Mouse (Mus musculus) embryo, embryonic 11.5 days (tissue): ENCODE results near the gene Mybpc1.
"Not testable (repeated sequence)": the region's sequence is repeated elsewhere in the genome, so short reads cannot be mapped to it uniquely, and the experiment has no call there.

Experiments
- DNase-seq: peaks from one replicate; pipeline ENCODE4 v3.0.0-alpha.2; 2012; ENCODE audit warnings: low read depth, low spot score

Mybpc1 gene

DNA sequence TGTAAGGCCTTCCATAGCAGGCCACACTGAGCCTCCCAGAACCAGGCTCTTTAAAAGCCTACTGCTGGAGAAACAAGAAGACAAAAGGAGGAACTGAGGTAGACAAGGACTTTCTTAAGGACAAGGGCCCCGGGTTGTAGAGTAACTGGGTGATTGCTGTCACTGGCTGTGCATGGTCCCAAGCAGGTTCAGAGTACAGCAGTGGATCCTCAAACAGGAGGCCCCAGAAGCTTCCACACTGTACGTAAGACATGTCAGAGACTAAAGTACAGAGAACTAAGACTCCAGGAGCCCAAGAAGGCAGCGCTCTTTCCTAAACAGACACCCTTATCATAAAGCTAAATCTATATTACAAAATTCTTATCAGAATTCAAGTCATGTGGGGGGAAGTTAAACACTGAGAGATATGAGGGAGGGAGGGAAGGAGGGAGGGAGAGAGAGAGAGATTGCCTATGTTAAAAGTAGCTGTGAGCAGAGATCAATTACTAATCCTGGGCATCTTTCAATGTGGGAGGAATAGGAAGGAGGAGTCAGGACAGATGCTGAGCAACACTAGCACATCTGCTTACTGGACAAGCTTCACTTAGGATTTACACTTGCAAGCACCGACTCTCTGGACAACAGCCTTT is 109.9 kb downstream of the Mybpc1 start:
- DNase-seq = no peak

DNA sequence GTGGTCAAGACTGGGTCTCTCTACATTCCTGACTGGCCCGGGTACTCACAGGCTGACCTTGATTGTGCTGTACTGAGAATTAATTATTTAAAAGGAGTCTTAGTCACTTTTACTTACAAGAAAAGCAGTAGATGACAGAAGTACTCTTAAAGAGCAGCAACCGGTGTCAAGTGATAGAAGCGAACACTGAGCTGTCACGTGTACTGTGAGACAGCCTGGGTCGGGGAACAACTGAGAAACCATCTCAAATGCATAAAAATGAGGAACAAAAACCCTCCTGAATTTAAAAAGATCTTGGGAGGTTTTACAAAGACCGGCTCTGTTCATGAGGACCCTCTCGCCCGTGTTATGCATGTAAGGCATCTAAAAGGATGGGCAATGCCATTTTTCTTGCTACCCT is 112.3 kb downstream of the Mybpc1 start:
- no peak for DNase-seq

DNA sequence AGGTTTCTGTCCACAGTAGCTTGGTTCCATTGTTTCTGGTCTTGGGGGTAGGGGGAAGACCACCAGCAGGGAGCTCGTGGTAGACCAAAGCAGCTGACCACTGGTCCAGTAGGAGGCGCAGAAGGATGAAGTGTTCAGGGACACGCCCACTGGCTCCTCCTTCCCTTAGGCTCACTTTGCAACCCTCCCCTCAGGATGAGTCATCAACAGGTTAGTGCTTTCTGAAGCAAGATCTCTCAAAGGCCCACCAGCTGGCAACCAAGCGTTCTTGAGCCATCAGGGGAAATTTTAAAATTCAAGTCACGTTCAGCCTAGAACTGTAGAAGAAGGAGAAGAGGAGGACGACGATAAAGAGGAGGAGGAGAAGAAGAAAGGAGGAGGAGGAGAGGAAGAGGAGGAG is 113.3 kb downstream of the Mybpc1 start:
- no peak for DNase-seq

DNA sequence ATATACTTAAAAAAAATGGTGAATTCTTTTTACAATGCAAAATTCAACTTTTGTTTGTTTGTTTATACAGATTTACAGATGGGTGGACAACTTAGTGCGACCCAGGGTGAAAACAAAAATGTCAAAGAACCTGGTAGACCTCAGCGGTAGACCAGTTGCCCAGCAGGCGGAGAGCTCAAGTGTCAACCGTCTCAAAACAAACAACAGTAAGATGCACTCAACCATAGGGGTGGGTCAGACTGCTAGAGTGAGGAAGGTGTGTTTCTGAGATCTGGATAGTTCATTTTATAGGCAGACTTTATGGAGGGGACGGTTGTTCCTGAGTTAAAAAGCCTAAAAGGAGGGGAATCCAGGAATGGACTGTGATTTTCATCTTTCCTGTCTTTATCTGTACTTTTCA is 116.3 kb downstream of the Mybpc1 start:
- no peak for DNase-seq

DNA sequence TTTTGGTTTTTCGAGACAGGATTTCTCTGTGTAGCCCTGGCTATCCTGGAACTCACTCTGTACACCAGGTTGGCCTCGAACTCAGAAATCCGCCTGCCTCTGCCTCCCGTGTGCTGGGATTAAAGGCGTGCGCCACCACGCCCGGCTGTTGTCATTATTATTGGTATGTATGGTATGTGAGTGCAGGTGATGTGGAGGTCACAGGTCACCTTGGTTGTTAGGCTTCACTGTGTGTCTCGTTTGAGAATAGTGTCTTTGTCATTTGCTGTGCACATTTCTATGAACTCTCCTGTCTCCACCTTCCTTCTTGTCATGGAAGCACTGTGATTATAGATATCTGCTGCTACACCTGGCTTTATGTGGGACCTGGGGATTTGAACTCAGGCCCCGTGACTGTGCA is 122.1 kb downstream of the Mybpc1 start:
- DNase-seq = not testable (repeated sequence)
